Mouse (Mus musculus) heart, embryonic 11.5 days (tissue): ENCODE data around the gene Nav3. TPM values are rescaled to one million over a fixed set of nuclear protein-coding genes. Genes with fewer than 3 reads are reported as not detected.

Source experiments
- ATAC-seq: fragments of 200-750 bp; cut with Nextera tagmentation; replicated peaks from 2 replicates; pipeline ENCODE4 v1.8.0; 2017; ENCODE audit warnings: moderate library complexity; ENCODE audit not compliant: insufficient number of reproducible peaks, low FRiP score, low TSS enrichment
- H3K27ac ChIP-seq: fragments of 300-500 bp; sonication (generic); 2 replicates; pipeline ENCODE4 v1.5.1; 2014; ENCODE audit warnings: mild to moderate bottlenecking, low read depth, low read length
- H3K27me3 ChIP-seq: fragments of 300-500 bp; sonication (generic); 2 replicates; pipeline ENCODE4 v1.6.1; 2014; ENCODE audit warnings: mild to moderate bottlenecking, low read length, mixed read lengths; ENCODE audit not compliant: control insufficient read depth, insufficient read depth
- H3K36me3 ChIP-seq: fragments of 300-500 bp; sonication (generic); 2 replicates; pipeline ENCODE4 v1.6.1; 2014; ENCODE audit warnings: mild to moderate bottlenecking, low read length, moderate library complexity, mixed read lengths; ENCODE audit not compliant: control insufficient read depth, insufficient read depth
- H3K4me1 ChIP-seq: fragments of 300-500 bp; sonication (generic); 2 replicates; pipeline ENCODE4 v1.6.1; 2014; ENCODE audit warnings: low read length; ENCODE audit not compliant: control insufficient read depth, insufficient read depth
- H3K4me2 ChIP-seq: fragments of 300-500 bp; sonication (generic); 2 replicates; pipeline ENCODE4 v1.6.1; 2014; ENCODE audit warnings: mild to moderate bottlenecking, moderate library complexity
- H3K4me3 ChIP-seq: fragments of 300-500 bp; sonication (generic); 2 replicates; pipeline ENCODE4 v1.5.1; 2014; ENCODE audit warnings: low read depth, low read length
- H3K9ac ChIP-seq: fragments of 300-500 bp; sonication (generic); 2 replicates; pipeline ENCODE4 v1.6.1; 2014; ENCODE audit warnings: mild to moderate bottlenecking, low read depth, low read length, moderate library complexity
- H3K9me3 ChIP-seq: fragments of 300-500 bp; sonication (generic); replicated peaks from 2 replicates; pipeline ENCODE4 v1.6.1; 2016; ENCODE audit warnings: low read length; ENCODE audit not compliant: control insufficient read depth
- WGBS: fragments of 180-500 bp; shearing (Covaris S2); extraction: QIAGEN DNeasy Blood & Tissue Kit; methylation state at CpG from one replicate; pipeline ENCODE4 v1.1.7; 2014; ENCODE audit not compliant: insufficient replicate concordance; 5-methylcytosine and 5-hydroxymethylcytosine counted together
- polyA plus RNA-seq: library from polyadenylated mRNA; unstranded; fragments of >200 nt; fragmentation: Nextera tagmentation; extraction: Ambion mirVana; gene quantifications from 2 replicates; pipeline ENCODE4 v1.2.1, GENCODE M21; 2014

Nav3 gene
- polyA plus RNA-seq, 1 experiment from 2014 or later: 1.9 TPM

DNA sequence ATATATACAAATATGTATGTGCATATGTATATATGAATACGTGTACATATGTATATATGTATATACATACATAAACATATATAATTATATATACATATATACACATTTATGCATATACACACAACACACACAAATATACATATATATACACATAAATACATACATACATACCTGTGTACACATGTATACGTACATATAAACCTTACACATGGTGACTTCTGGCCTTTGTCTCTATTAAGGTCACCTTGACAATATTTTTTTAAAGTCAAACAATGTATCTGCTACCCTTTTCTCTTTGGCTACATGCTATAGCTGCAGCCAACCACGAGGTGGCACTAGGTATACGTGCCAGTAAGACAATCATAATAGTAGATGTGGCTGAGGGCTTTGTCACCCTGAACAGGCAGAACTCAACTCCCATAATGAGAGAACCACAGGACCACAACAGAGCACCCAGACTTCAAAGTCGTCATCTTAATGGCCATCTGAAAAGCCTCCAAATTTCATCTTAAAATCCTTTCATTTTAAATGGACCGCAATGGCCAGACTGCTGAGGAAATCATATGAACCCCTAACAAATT lies 535.3 kb downstream of the Nav3 start:
- no peak overlapping the region for H3K9ac ChIP-seq
- H3K27ac ChIP-seq: no peak overlapping the region
- no peaks in the 10 kb centered on the region for H3K9me3 ChIP-seq
- H3K4me1 ChIP-seq: no peaks in the 10 kb centered on the region
- no peaks in the 10 kb centered on the region for H3K27me3 ChIP-seq
- H3K36me3 ChIP-seq: no peaks in the 10 kb centered on the region
- 14% methylated on average over 6 of the region's 6 CpGs for WGBS
- no peak overlapping the region for H3K4me2 ChIP-seq
- H3K4me3 ChIP-seq: no peak overlapping the region
- ATAC-seq: no peak

DNA sequence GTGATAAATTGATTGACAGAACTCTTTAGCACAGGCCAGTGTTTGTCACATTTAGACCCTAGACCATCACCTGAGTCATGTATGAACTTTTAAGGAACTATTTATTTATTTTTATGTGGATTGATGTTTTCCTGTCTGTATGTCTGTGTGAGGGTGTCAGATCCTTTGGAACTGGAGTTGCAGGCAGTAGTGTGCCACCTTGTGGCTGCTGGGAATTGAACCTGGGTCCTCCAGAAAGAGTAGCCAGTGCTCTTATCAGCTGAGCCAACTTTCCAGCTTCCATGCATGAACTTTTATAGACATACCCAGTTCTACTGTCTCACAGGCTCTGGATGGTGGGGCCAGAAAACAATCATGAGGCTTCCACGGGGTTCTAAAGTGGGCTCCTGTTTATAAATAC lies 536.5 kb downstream of the Nav3 start:
- H3K36me3 ChIP-seq: no peaks in the 10 kb centered on the region
- H3K27ac ChIP-seq: no peak overlapping the region
- no peak overlapping the region for H3K4me3 ChIP-seq
- H3K9ac ChIP-seq: no peak overlapping the region
- no peaks in the 10 kb centered on the region for H3K4me1 ChIP-seq
- H3K9me3 ChIP-seq: no peaks in the 10 kb centered on the region
- no peaks in the 10 kb centered on the region for H3K27me3 ChIP-seq
- 33% methylated on average over 1 of the region's 1 CpGs for WGBS
- ATAC-seq: no peak
- no peak overlapping the region for H3K4me2 ChIP-seq

DNA sequence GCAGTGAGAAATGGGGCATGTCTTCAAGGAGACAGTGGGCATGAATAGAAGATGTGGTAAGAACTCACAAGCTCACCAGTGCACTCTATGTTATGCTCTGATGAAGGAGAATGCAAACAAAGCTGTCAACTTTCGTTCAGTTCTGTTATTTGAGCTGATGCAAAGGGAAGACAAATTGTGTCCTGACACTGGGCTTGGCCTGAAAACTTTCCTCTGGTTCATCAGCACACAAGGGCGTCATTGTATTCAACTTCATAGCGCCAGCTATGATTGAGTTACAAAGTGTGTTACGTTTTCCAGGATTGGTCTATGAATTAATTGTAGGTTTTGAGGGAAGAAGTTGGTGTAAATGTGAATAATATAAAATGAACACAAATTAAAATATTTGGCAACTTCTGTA lies 548.8 kb downstream of the Nav3 start:
- H3K4me2 ChIP-seq: no peak overlapping the region
- H3K36me3 ChIP-seq: no peaks in the 10 kb centered on the region
- H3K27ac ChIP-seq: no peak overlapping the region
- H3K9me3 ChIP-seq: no peaks in the 10 kb centered on the region
- H3K9ac ChIP-seq: no peak overlapping the region
- H3K4me1 ChIP-seq: 0 out of 2 replicates have a peak, but pooled peaks cover 3% of the 10 kb centered on the region
- no peaks in the 10 kb centered on the region for H3K27me3 ChIP-seq
- H3K4me3 ChIP-seq: no peak overlapping the region
- whole genome bisulfite sequencing: 65% methylated on average over 4 of the region's 4 CpGs
- ATAC-seq: no peak

DNA sequence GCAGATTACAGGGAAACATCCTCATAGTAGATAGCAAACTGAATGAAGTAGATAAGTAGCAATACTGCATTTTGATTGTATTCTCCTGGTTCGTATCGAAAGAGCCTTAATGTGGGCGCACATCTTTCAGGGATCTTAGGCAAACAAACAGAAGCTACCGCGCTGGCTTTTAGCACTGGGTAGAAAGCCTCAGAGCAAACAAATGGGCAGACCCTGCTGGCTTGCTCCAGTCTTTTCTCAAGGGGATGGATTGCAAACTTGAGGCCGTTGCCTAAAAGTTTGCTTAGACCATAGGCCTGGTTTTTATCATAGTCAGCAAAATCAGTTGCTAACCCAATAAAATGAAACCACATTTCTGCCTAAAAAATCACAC lies 549.6 kb downstream of the Nav3 start:
- Histone ChIP-seq H3K27me3 (no peaks in the 10 kb centered on the region), H3K27ac (no peak overlapping the region), H3K4me2 (peak overlapping the region; percentile 27; the same call in 1 of the 2 replicates), H3K9me3 (no peaks in the 10 kb centered on the region), H3K4me1 (0 out of 2 replicates have a peak, but pooled peaks cover 3% of the 10 kb centered on the region), H3K4me3 (no peak overlapping the region), H3K9ac (no peak overlapping the region), H3K36me3 (no peaks in the 10 kb centered on the region)
- ATAC-seq: no peak
- WGBS: 18% methylated on average over 6 of the region's 6 CpGs

DNA sequence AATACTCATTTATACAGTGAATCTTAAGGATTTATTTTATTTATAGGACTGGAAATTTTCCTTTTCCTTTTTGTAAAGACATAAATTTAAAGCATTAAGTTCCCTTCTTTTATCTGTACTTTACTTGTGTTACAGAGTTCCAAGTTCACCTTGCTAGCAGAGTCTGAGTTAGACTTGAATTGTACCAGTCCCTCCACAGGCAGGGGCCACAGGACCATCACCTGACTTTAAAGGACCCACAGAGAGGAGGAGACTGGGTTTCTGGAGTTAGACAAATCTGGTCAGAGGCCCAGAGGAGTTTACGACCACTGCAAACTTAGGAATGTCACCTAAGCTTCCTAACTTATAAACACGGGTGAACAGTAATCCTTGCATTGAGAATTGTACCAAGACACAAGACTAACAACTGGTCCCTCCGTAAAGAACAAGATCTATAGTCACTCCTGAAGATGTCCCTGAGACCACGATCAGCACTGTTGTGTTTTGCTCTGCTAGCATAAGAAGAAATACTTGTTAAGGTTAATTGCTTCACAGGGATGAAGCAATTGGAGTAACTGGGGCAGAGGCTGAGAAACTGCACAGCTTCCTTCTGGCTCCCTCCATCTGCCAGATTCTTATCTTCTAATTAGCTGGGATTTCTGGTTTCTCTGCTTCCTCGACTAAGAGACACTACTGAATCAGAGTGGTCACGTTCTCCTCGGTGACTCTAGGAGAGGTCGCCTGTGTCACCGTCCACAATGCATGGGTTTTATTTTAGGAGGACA lies 550.2 kb downstream of the Nav3 start:
- Histone ChIP-seq H3K4me1 (0 out of 2 replicates have a peak, but pooled peaks cover 3% of the 10 kb centered on the region), H3K9me3 (no peaks in the 10 kb centered on the region), H3K36me3 (no peaks in the 10 kb centered on the region), H3K4me3 (no peak overlapping the region), H3K27ac (no peak overlapping the region), H3K9ac (no peak overlapping the region), H3K27me3 (no peaks in the 10 kb centered on the region), H3K4me2 (peak overlapping the region; percentile 27; the same call in 1 of the 2 replicates)
- 24% methylated on average over 9 of the region's 9 CpGs for WGBS
- no peak for ATAC-seq

DNA sequence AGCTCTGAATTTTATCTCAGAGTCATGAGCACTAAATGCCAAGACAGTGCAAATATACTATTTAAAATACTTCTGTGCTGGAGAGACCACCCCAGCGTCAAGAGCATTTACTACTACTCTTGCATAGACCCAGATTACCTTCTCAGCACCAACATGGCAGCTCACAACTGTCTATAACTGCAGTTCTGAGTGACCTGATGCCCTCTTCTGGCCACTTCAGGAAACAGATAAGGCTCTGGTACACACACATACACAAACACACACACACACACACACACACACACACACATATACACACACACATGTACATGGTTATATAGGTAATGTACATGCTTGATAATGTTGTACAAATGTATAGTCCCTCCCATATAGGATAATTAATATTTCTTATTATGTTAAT lies 551.2 kb downstream of the Nav3 start:
- Histone ChIP-seq H3K4me2 (no peak overlapping the region), H3K27me3 (no peaks in the 10 kb centered on the region), H3K4me1 (0 out of 2 replicates have a peak, but pooled peaks cover 3% of the 10 kb centered on the region), H3K9ac (no peak overlapping the region), H3K27ac (no peak overlapping the region), H3K4me3 (no peak overlapping the region), H3K9me3 (no peaks in the 10 kb centered on the region), H3K36me3 (no peaks in the 10 kb centered on the region)
- ATAC-seq: no peak
- WGBS: 79% methylated on average over 1 of the region's 1 CpGs

DNA sequence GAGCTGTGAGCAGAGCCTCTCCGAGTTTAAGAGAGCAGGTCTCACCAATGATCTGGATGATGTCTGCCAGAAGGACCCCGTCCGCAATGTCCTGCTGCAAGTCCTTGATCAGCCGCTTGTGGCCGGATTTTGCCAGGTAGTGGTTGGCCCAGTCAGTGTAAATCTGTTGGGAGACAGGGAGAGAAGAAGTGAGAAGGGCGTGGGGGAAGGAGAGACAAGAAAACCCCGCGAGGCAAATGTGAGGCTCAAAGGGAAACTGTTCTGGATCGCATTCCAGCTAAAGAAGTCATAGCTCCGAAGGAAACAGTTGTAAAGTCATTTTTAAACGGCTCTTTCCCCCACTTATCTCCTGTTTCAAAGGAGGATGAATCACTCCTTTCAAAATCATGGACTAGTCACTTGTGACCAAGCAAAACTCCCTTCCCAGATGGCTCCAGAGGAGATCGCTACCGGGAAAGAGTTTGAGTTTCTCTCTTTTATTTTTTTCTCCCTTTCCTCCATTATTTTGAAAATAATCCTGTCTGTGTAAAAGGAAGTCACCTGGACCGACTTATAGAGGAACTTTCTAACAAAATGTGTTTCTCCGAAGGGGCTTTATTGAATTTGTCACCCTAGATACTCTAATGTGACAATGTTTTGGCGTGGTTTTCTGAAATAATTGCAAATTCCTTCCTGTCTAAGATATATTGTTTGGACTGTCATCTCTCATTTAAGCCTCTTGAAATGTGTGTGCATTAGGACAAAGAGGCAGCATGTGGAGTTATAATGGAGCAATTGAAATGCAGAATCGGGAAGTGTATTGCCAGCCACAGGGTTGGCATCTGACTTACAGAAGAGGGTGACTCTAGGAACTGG lies 552.1 kb downstream of the Nav3 start:
- no peak overlapping the region for H3K9ac ChIP-seq
- ATAC-seq: no peak
- 69% methylated on average over 17 of the region's 17 CpGs for WGBS
- H3K4me1 ChIP-seq: 0 out of 2 replicates have a peak, but pooled peaks cover 3% of the 10 kb centered on the region
- H3K27ac ChIP-seq: no peak overlapping the region
- H3K9me3 ChIP-seq: no peaks in the 10 kb centered on the region
- no peaks in the 10 kb centered on the region for H3K27me3 ChIP-seq
- H3K4me3 ChIP-seq: no peak overlapping the region
- H3K4me2 ChIP-seq: no peak overlapping the region
- H3K36me3 ChIP-seq: no peaks in the 10 kb centered on the region

DNA sequence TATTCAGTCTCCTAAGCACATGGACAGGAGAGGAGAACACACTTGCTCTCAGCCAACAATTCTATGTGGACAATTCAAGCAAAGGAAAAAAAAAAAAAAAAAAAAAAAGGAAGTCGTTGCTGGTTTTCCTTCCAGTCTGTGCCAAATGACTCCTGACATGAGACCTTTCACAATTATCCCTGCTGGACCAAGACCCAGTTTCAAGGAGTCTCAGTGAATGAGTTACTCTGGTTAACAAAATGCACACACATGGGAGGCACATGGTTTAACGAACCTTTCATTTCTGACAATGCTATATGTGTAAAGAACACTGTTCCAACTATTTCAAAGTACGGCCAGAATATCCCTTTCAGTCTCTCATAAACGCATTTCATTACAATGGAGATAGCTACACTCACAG lies 552.8 kb downstream of the Nav3 start:
- H3K27me3 ChIP-seq: no peaks in the 10 kb centered on the region
- H3K4me2 ChIP-seq: no peak overlapping the region
- H3K9ac ChIP-seq: no peak overlapping the region
- H3K9me3 ChIP-seq: no peaks in the 10 kb centered on the region
- H3K4me3 ChIP-seq: no peak overlapping the region
- no peak for ATAC-seq
- H3K27ac ChIP-seq: no peak overlapping the region
- 84% methylated on average over 4 of the region's 4 CpGs for WGBS
- no peaks in the 10 kb centered on the region for H3K36me3 ChIP-seq
- 0 out of 2 replicates have a peak, but pooled peaks cover 3% of the 10 kb centered on the region for H3K4me1 ChIP-seq
